Mouse (Mus musculus): ENCODE measurements at regions not wholly inside any gene's neighbourhood (a gene's known extent, or its start where the extent isn't known, plus 50 kb on each side); places are given as distances from the start of the nearest gene placed in this dataset.

DNA sequence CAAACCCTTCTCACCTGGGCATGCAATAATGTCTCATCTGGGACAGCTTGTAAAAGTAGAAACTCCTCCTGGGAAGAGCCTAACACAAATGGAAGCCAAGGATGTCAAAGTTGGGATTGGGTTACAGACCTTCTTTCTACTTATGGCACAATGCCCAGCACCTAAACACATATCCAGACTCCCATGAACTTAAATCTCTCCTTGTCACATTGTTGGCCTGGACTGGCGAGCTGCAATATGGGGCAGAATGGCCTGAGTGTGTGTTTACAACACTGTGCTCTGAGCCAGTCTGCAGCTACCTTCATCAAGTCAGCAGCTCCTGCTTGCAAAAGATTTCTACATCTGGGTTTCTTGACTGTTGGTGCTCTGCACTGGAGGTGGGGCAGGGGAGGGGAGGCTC lies 132.2 kb upstream of the Smarca2 start:
- no peak for DNase-seq (ENCODE audit: low spot score in 2 of 2)

DNA sequence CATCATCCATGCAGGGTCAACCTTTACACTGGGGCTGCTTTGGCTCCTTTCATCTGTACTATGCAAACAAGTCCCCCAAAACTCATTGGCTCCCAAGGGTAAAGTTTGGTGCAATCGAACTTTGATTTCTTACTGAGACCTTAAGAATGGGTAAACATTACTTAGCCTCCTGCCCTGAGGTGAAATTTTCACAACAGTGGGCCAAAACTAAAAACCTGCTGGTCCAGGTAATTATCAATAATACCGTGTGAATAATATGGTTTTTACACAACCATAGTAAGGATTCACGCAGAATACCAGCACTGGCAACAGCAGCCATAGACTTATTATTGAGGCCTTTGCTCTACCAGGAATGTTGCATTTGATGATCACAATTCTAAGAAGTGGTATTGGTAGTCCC lies 131.6 kb upstream of the Smarca2 start:
- DNase-seq (ENCODE audit: low spot score in 2 of 2): no peak

DNA sequence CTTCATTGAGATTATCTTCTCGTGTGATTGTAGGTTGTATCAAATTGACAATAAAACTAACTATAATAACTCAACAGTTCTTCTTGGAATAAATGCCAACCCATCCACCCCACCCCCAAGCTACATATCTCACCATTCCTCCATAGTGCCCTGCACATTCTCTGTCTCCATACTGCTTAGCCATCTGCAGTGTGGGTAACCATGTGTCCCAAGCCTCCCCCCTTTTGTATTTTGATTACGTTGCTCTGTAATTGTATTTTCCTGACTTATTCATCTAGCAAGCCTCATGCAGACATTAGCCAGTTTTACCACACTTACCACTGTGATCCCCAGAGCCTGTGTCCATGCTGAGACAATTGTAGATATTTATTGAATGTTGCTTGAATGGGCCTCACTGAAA lies 129.7 kb upstream of the Smarca2 start:
- DNase-seq (ENCODE audit: low spot score in 2 of 2): no peak

- peak in 1 of 2 experiments; percentile 10 for DNase-seq (ENCODE audit: low spot score in 2 of 2)
Observed at GRCm38 (mm10) chr19:26475754-26476153, 129.1 kb upstream of the Smarca2 start.

DNA sequence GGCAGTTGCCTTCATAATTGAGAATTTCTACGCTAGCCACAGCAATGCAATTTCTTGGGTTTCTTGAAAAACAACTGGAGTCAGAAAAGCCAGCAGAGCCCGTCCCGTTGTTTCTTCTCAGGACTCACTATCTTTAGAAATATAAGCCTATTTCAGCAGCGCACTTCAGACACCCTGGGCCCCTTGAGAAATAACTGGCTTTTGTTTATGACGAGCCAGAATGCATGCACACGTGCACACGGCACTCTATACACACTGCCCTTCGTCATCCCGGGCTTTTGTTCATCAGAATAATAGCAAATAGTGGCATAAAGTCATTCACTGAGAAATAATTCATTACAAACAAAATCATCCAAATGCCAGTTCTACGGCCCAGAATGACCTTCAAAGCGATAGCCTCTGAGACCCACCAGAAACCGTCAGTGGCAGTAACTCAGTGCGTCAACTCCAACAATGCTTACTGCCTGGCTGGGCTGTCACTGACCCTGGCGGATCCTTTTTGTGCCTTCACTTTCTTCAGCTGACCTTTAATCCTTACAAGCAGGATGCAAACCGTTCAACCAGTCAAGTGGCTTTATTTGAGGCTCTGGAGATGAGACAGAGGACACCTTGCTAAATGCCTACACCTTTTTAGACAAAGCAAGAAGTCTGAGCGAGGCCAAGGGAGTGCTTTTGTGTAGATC lies 126.7 kb upstream of the Smarca2 start:
- no peak for DNase-seq (ENCODE audit: low spot score in 2 of 2)

- DNase-seq (ENCODE audit: low spot score in 2 of 2): no peak
Observed at GRCm38 (mm10) chr19:26484322-26484721, 120.5 kb upstream of the Smarca2 start.

DNA sequence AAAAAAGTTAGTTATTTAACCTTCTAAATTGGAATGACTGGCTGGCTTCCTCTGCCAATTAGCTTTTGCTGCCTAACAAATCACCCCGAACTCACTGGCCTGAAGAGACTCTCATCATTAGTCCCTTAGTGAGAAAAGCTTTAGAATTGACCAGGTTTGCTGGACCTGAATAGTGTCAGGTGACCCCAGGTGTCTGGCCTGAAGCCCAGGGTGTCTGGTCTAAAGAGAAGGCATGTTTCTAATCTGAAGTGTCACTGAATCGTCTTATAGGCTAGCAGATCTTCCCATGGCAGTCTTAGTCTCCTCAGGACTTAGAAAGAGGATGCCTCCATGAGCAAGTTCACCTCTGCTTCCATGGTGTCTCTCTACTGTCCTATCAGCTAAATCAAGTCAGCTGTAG lies 112.0 kb upstream of the Smarca2 start:
- no peak for DNase-seq (ENCODE audit: low spot score in 2 of 2)

GRCm38 (mm10) chr19:26501064-26501463 lies 103.8 kb upstream of the Smarca2 start:
- no peak for DNase-seq (ENCODE audit: low spot score in 2 of 2)

GRCm38 (mm10) chr19:26504027-26504426 lies 100.8 kb upstream of the Smarca2 start:
- no peak for DNase-seq (ENCODE audit: low spot score in 2 of 2)

DNA sequence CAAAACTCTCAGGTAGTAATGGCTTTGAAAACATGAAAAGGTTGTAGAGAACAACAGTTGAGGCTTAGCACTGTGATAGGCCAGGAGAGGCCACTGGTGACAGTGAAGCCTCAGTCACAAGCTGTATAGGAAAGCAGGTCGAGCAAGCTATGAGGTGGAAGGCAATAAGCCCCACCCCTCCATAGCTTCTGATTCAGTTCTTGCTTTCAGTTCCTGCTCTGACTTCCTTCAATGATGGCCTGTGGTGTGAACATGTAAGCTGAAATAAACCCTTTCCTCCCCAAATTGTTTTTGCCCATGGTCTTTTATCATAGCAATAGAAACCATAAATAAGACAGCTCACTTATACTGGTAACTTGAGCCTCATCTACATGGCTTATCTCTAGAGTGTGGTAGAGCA lies 98.0 kb upstream of the Smarca2 start:
- DNase-seq (ENCODE audit: low spot score in 2 of 2): no peak

DNA sequence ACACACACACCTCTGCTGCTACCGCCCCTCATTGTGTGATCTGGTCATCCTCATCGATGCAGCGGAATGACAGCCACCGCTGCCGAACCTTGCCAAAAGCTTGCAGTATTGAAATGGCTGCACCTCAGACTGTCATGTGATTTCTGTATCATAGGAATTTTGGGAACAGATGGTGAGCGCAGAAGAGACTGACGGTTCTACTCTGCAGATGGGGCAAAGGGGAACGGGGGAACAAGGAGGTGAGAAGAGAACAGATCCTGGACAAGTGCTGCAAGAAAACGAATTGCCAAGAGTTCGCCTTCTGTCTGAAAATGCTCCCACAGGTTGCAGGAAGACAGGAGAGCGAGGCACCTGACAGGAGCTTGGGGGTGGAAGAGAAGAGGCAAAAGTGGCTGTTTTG lies 96.9 kb upstream of the Smarca2 start:
- DNase-seq (ENCODE audit: low spot score in 2 of 2): no peak

DNA sequence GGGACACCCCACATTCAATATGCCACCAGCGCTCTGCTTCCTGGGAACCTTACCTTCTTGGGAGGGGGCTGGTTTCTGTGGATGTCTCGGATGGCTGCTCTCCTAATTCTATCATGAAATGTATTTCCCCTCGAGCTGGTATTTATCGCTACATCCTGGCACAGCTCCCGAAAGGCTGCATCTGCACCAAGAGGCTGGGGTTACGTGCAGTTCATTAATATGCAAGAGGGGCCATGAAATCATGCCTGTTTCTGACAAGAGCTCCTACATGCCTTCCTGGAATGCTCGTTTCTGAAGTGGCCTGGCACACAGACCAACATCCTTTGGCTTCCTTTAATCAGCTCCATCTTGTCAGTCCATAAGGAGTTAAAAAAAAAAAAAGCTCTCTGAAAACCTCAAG lies 96.2 kb upstream of the Smarca2 start:
- no peak for DNase-seq (ENCODE audit: low spot score in 2 of 2)

GRCm38 (mm10) chr19:26509240-26509639 lies 95.6 kb upstream of the Smarca2 start:
- DNase-seq (ENCODE audit: low spot score in 2 of 2): no peak

GRCm38 (mm10) chr19:26510185-26510584 lies 94.7 kb upstream of the Smarca2 start:
- no peak for DNase-seq (ENCODE audit: low spot score in 2 of 2)

DNA sequence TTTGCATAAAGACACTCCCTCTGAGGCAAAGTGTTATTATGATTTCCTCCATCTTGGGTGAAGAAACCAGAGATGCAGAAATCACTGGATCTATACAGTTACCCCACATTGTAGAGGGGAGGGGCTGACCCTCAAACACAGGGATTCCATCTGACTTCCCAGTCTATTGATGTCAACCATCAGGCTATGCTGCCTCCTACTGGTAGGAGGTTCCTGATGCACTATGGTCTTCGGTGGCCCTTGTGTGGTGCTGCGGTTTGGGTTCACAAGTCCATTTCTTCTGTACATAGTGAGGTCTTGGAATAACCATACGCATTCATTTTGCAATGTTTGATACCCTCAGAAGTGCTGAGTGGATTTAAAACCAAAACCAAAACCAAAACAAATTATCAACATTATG lies 94.0 kb upstream of the Smarca2 start:
- no peak for DNase-seq (ENCODE audit: low spot score in 2 of 2)

DNA sequence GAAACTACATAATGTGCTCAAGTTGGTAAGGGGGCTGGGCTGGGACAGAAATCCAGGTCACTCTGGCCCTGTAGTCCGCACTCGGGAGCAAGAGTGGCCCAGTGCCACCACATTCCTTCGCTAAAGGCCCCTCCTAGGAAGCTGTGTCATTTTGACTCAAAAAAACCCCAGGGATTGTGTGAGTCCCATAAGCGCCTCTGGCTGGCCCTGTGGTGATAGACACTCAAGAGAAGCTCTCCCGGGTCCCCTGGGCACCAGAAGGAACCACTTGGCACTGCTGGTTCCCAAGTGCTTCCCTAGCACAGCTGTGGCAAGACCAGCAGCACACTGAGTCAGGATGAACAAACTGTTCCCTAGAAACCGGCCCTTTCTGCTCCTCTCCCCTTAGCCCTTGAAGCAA lies 93.1 kb upstream of the Smarca2 start:
- no peak for DNase-seq (ENCODE audit: low spot score in 2 of 2)

- no peak for DNase-seq (ENCODE audit: low spot score in 2 of 2)
Observed at GRCm38 (mm10) chr19:26524583-26524982, 80.3 kb upstream of the Smarca2 start.

GRCm38 (mm10) chr19:26531390-26531789 lies 73.5 kb upstream of the Smarca2 start:
- DNase-seq (ENCODE audit: low spot score in 2 of 2): no peak

GRCm38 (mm10) chr19:26532509-26532908 lies 72.3 kb upstream of the Smarca2 start:
- peak in 1 of 2 experiments; percentile 31 for DNase-seq (ENCODE audit: low spot score in 2 of 2)

- no peak for DNase-seq (ENCODE audit: low spot score in 2 of 2)
Observed at GRCm38 (mm10) chr19:26545671-26546070, 59.2 kb upstream of the Smarca2 start.

- DNase-seq (ENCODE audit: low spot score in 2 of 2): no peak
Observed at GRCm38 (mm10) chr19:26547522-26547921, 57.3 kb upstream of the Smarca2 start.

- no peak for DNase-seq (ENCODE audit: low spot score in 2 of 2)
Observed at GRCm38 (mm10) chr19:26548562-26549270, 56.1 kb upstream of the Smarca2 start.

GRCm38 (mm10) chr19:26550299-26550698 lies 54.6 kb upstream of the Smarca2 start:
- no peak for DNase-seq (ENCODE audit: low spot score in 2 of 2)

Data from left cerebral cortex, adult 8-10 months (tissue).